Mouse (Mus musculus) embryonic facial prominence, embryonic 11.5 days (tissue): ENCODE results near the gene Efna4. TPM values are rescaled to one million over a fixed set of nuclear protein-coding genes. Genes with fewer than 3 reads are reported as not detected.

Source experiments
- ATAC-seq: fragments of 200-750 bp; cut with Nextera tagmentation; replicated peaks from 2 replicates; pipeline ENCODE4 v1.8.0; 2017; ENCODE audit warnings: low read depth; ENCODE audit not compliant: insufficient number of reproducible peaks, low FRiP score, low TSS enrichment
- DNase-seq: peaks from one replicate; pipeline ENCODE4 v3.0.0-alpha.2; 2015; ENCODE audit warnings: low spot score
- H3K27ac ChIP-seq: fragments of 300-500 bp; sonication (generic); replicated peaks from 2 replicates; pipeline ENCODE4 v1.5.1; 2014; ENCODE audit warnings: mild to moderate bottlenecking, low read depth, low read length, control low read depth
- H3K27me3 ChIP-seq: fragments of 300-500 bp; sonication (generic); 2 replicates; pipeline ENCODE4 v1.6.1; 2014; ENCODE audit warnings: mild to moderate bottlenecking, low read length, moderate library complexity, mixed read lengths; ENCODE audit not compliant: control insufficient read depth, insufficient read depth
- H3K36me3 ChIP-seq: fragments of 300-500 bp; sonication (generic); replicated peaks from 2 replicates; pipeline ENCODE4 v1.6.1; 2014; ENCODE audit warnings: low read depth, mild to moderate bottlenecking, low read length, moderate library complexity, mixed read lengths; ENCODE audit not compliant: control insufficient read depth, insufficient read depth
- H3K4me1 ChIP-seq: fragments of 300-500 bp; sonication (generic); 2 replicates; pipeline ENCODE4 v1.6.1; 2014; ENCODE audit warnings: low read length, mixed read lengths; ENCODE audit not compliant: control insufficient read depth, insufficient read depth
- H3K4me2 ChIP-seq: fragments of 300-500 bp; sonication (generic); 2 replicates; pipeline ENCODE4 v1.6.1; 2014; ENCODE audit warnings: low read depth, mild to moderate bottlenecking, control low read depth, low read length, moderate library complexity
- H3K4me3 ChIP-seq: fragments of 300-500 bp; sonication (generic); 2 replicates; pipeline ENCODE4 v1.5.1; 2014; ENCODE audit warnings: low read depth, low read length, control low read depth
- H3K9ac ChIP-seq: fragments of 300-500 bp; sonication (generic); replicated peaks from 2 replicates; pipeline ENCODE4 v1.6.1; 2014; ENCODE audit warnings: mild to moderate bottlenecking, control low read depth, low read length
- H3K9me3 ChIP-seq: fragments of 300-500 bp; sonication (generic); replicated peaks from 2 replicates; pipeline ENCODE4 v1.6.1; 2016; ENCODE audit warnings: mild to moderate bottlenecking, low read length, inconsistent platforms, mixed read lengths; ENCODE audit not compliant: control insufficient read depth
- WGBS: fragments of 180-500 bp; shearing (Covaris S2); extraction: QIAGEN DNeasy Blood & Tissue Kit; methylation state at CpG from one replicate; pipeline ENCODE4 v1.1.7; 2014; 5-methylcytosine and 5-hydroxymethylcytosine counted together
- polyA plus RNA-seq: library from polyadenylated mRNA; unstranded; fragments of >200 nt; fragmentation: Nextera tagmentation; extraction: Ambion mirVana; gene quantifications from 2 replicates; pipeline ENCODE4 v1.2.1, GENCODE M21; 2014

Gene Efna4
- polyA plus RNA-seq, 1 experiment from 2014 or later = 39.5 TPM

- ATAC-seq = no peak
- no peak overlapping the region for H3K27ac ChIP-seq
- 60% methylated on average over 6 of the region's 6 CpGs for WGBS
- H3K36me3 ChIP-seq = no peaks in the 10 kb centered on the region
- no peak overlapping the region for H3K9ac ChIP-seq
- no peaks in the 10 kb centered on the region for H3K4me1 ChIP-seq
- no peak for DNase-seq
- H3K4me3 ChIP-seq = no peak overlapping the region
- H3K27me3 ChIP-seq = no peaks in the 10 kb centered on the region; the same call in 1 of the 2 replicates
- H3K9me3 ChIP-seq = no peaks in the 10 kb centered on the region
- H3K4me2 ChIP-seq = no peak overlapping the region
Observed at GRCm38 (mm10) chr3:89304440-89304839, 33.4 kb downstream of the Efna4 start.

- Histone ChIP-seq H3K4me3 (no peak overlapping the region), H3K36me3 (no peaks in the 10 kb centered on the region), H3K9ac (no peak overlapping the region), H3K4me1 (no peaks in the 10 kb centered on the region), H3K27me3 (no peaks in the 10 kb centered on the region; the same call in 1 of the 2 replicates), H3K27ac (no peak overlapping the region), H3K9me3 (no peaks in the 10 kb centered on the region), H3K4me2 (no peak overlapping the region)
- ATAC-seq = no peak
- 62% methylated on average over 2 of the region's 2 CpGs for WGBS
- no peak for DNase-seq
Observed at GRCm38 (mm10) chr3:89300514-89300913, 37.3 kb downstream of the Efna4 start.

GRCm38 (mm10) chr3:89300071-89300470, 37.8 kb downstream of the Efna4 start:
- DNase-seq (no peak), ATAC-seq (no peak)
- WGBS = 44% methylated on average over 1 of the region's 1 CpGs
- Histone ChIP-seq H3K9ac (peak overlapping the region; percentile 40), H3K27me3 (no peaks in the 10 kb centered on the region; the same call in 1 of the 2 replicates), H3K27ac (no peak overlapping the region), H3K4me1 (no peaks in the 10 kb centered on the region), H3K9me3 (no peaks in the 10 kb centered on the region), H3K4me2 (peak overlapping the region; percentile 29), H3K36me3 (no peaks in the 10 kb centered on the region), H3K4me3 (no peak overlapping the region)

- Histone ChIP-seq H3K27me3 (no peaks in the 10 kb centered on the region; the same call in 1 of the 2 replicates), H3K9me3 (no peaks in the 10 kb centered on the region), H3K27ac (no peak overlapping the region), H3K36me3 (no peaks in the 10 kb centered on the region), H3K9ac (peak overlapping the region; percentile 40), H3K4me3 (no peak overlapping the region; the same call in 1 of the 2 replicates), H3K4me1 (no peaks in the 10 kb centered on the region), H3K4me2 (peak overlapping the region; percentile 29)
- DNase-seq (peak; percentile 77), ATAC-seq (no peak)
- 6% methylated on average over 14 of the region's 14 CpGs for WGBS
Observed at GRCm38 (mm10) chr3:89299499-89299898, 38.3 kb downstream of the Efna4 start.

GRCm38 (mm10) chr3:89298908-89299307, 38.9 kb downstream of the Efna4 start:
- no peak overlapping the region for H3K4me2 ChIP-seq

GRCm38 (mm10) chr3:89296761-89297396, 40.9 kb downstream of the Efna4 start:
- no peaks in the 10 kb centered on the region for H3K27me3 ChIP-seq
- H3K4me2 ChIP-seq = no peak overlapping the region
- ATAC-seq = no peak
- H3K4me1 ChIP-seq = no peaks in the 10 kb centered on the region
- WGBS = 89% methylated on average over 11 of the region's 11 CpGs
- no peak overlapping the region for H3K4me3 ChIP-seq
- no peaks in the 10 kb centered on the region; the same call in 1 of the 2 replicates for H3K36me3 ChIP-seq
- no peak for DNase-seq
- H3K9me3 ChIP-seq = no peaks in the 10 kb centered on the region
- no peak overlapping the region for H3K9ac ChIP-seq
- H3K27ac ChIP-seq = no peak overlapping the region

More at GRCm38 (mm10) chr3:89298908-89299307, 38.9 kb downstream of the Efna4 start:
- no peaks in the 10 kb centered on the region for H3K9me3 ChIP-seq
- H3K9ac ChIP-seq = no peak overlapping the region
- no peaks in the 10 kb centered on the region for H3K4me1 ChIP-seq
- DNase-seq = no peak
- H3K27me3 ChIP-seq = no peaks in the 10 kb centered on the region; the same call in 1 of the 2 replicates
- no peak overlapping the region for H3K27ac ChIP-seq
- H3K4me3 ChIP-seq = no peak overlapping the region
- H3K36me3 ChIP-seq = no peaks in the 10 kb centered on the region
- ATAC-seq = no peak
- WGBS = 83% methylated on average over 6 of the region's 6 CpGs

GRCm38 (mm10) chr3:89295685-89296230, 42.1 kb downstream of the Efna4 start:
- DNase-seq (no peak), ATAC-seq (no peak)
- Histone ChIP-seq H3K4me1 (no peaks in the 10 kb centered on the region), H3K4me2 (no peak overlapping the region), H3K27ac (no peak overlapping the region), H3K9ac (no peak overlapping the region), H3K36me3 (no peaks in the 10 kb centered on the region; the same call in 1 of the 2 replicates), H3K9me3 (no peaks in the 10 kb centered on the region), H3K4me3 (no peak overlapping the region), H3K27me3 (no peaks in the 10 kb centered on the region)
- WGBS = 84% methylated on average over 8 of the region's 8 CpGs

- no peaks in the 10 kb centered on the region for H3K27me3 ChIP-seq
- no peak overlapping the region for H3K4me2 ChIP-seq
- H3K36me3 ChIP-seq = no peaks in the 10 kb centered on the region; the same call in 1 of the 2 replicates
- no peak for ATAC-seq
- 79% methylated on average over 5 of the region's 5 CpGs for WGBS
- H3K9me3 ChIP-seq = no peaks in the 10 kb centered on the region
- H3K4me3 ChIP-seq = no peak overlapping the region
- H3K27ac ChIP-seq = no peak overlapping the region
- H3K4me1 ChIP-seq = no peaks in the 10 kb centered on the region
- H3K9ac ChIP-seq = no peak overlapping the region
- no peak for DNase-seq
Observed at GRCm38 (mm10) chr3:89294195-89294594, 43.6 kb downstream of the Efna4 start.
